Mouse (Mus musculus) midbrain, embryonic 14.5 days (tissue): ENCODE measurements at regions not wholly inside any gene's neighbourhood (a gene's known extent, or its start where the extent isn't known, plus 50 kb on each side); places are given as distances from the start of the nearest gene placed in this dataset.

Experiments
- ATAC-seq: fragments of 200-750 bp; cut with Nextera tagmentation; 2 replicates; pipeline ENCODE4 v1.8.0; 2017; ENCODE audit warnings: moderate number of reproducible peaks, moderate library complexity; ENCODE audit not compliant: low FRiP score, low TSS enrichment
- DNase-seq: peaks from one replicate; pipeline ENCODE4 v3.0.0-alpha.2; 2015
- H3K27ac ChIP-seq: fragments of 300-500 bp; sonication (generic); replicated peaks from 2 replicates; pipeline ENCODE4 v1.5.1; 2014; ENCODE audit warnings: mild to moderate bottlenecking, low read depth, low read length, moderate library complexity
- H3K27me3 ChIP-seq: fragments of 300-500 bp; sonication (generic); 2 replicates; pipeline ENCODE4 v1.6.1; 2014; ENCODE audit warnings: low read length, control low read depth, mixed read lengths; ENCODE audit not compliant: control insufficient read depth, insufficient read depth
- H3K36me3 ChIP-seq: fragments of 300-500 bp; sonication (generic); 2 replicates; pipeline ENCODE4 v1.6.1; 2014; ENCODE audit warnings: low read length, control low read depth; ENCODE audit not compliant: control insufficient read depth, insufficient read depth
- H3K4me1 ChIP-seq: fragments of 300-500 bp; sonication (generic); 2 replicates; pipeline ENCODE4 v1.6.1; 2014; ENCODE audit warnings: mild to moderate bottlenecking, antibody characterized with exemption, low read length, control low read depth; ENCODE audit not compliant: control insufficient read depth, insufficient read depth
- H3K4me2 ChIP-seq: fragments of 300-500 bp; sonication (generic); 2 replicates; pipeline ENCODE4 v1.6.1; 2014; ENCODE audit warnings: mild to moderate bottlenecking, low read length, moderate library complexity
- H3K4me3 ChIP-seq: fragments of 300-500 bp; sonication (generic); replicated peaks from 2 replicates; pipeline ENCODE4 v1.5.1; 2014; ENCODE audit warnings: low read depth, low read length
- H3K9ac ChIP-seq: fragments of 300-500 bp; sonication (generic); replicated peaks from 2 replicates; pipeline ENCODE4 v1.6.1; 2014; ENCODE audit warnings: mild to moderate bottlenecking, low read length, moderate library complexity
- H3K9me3 ChIP-seq: fragments of 300-500 bp; sonication (generic); 2 replicates; pipeline ENCODE4 v1.6.1; 2016; ENCODE audit warnings: low read length, control low read depth, mixed read lengths; ENCODE audit not compliant: control insufficient read depth
- WGBS: fragments of 180-500 bp; shearing (Covaris S2); extraction: QIAGEN DNeasy Blood & Tissue Kit; methylation state at CpG from one replicate; pipeline ENCODE4 v1.1.7; 2014; 5-methylcytosine and 5-hydroxymethylcytosine counted together

- Histone ChIP-seq H3K9ac (no peak overlapping the region), H3K9me3 (no peaks in the 10 kb centered on the region), H3K36me3 (no peaks in the 10 kb centered on the region), H3K4me2 (no peak overlapping the region), H3K4me3 (no peak overlapping the region), H3K27ac (no peak overlapping the region), H3K27me3 (no peaks in the 10 kb centered on the region), H3K4me1 (peaks cover 4% of the 10 kb centered on the region; the same call in 1 of the 2 replicates)
- peak; percentile 68 for DNase-seq
- peak; percentile 32; the same call in 1 of the 2 replicates for ATAC-seq
- WGBS = 30% methylated on average over 7 of the region's 7 CpGs
These were observed 561.8 kb upstream of the BB014433 start for GRCm38 (mm10) chr8:15607598-15608215.

GRCm38 (mm10) chr8:15601531-15601930 lies 555.7 kb upstream of the BB014433 start:
- H3K9me3 ChIP-seq = no peaks in the 10 kb centered on the region
- no peaks in the 10 kb centered on the region for H3K4me1 ChIP-seq
- H3K9ac ChIP-seq = no peak overlapping the region
- H3K4me2 ChIP-seq = no peak overlapping the region
- ATAC-seq = no peak
- H3K27me3 ChIP-seq = no peaks in the 10 kb centered on the region
- DNase-seq = no peak
- 85% methylated on average over 4 of the region's 4 CpGs for WGBS
- no peaks in the 10 kb centered on the region for H3K36me3 ChIP-seq
- H3K4me3 ChIP-seq = no peak overlapping the region
- H3K27ac ChIP-seq = no peak overlapping the region

GRCm38 (mm10) chr8:15593106-15593505 lies 547.2 kb upstream of the BB014433 start:
- H3K4me2 ChIP-seq = no peak overlapping the region
- H3K27ac ChIP-seq = no peak overlapping the region
- H3K36me3 ChIP-seq = no peaks in the 10 kb centered on the region
- no peaks in the 10 kb centered on the region for H3K9me3 ChIP-seq
- WGBS = 63% methylated on average over 6 of the region's 6 CpGs
- ATAC-seq (no peak), DNase-seq (no peak)
- H3K9ac ChIP-seq = no peak overlapping the region
- no peaks in the 10 kb centered on the region for H3K27me3 ChIP-seq
- no peak overlapping the region for H3K4me3 ChIP-seq
- H3K4me1 ChIP-seq = 0 out of 2 replicates have a peak, but pooled peaks cover 4% of the 10 kb centered on the region

GRCm38 (mm10) chr8:15583782-15584181 lies 537.9 kb upstream of the BB014433 start:
- Histone ChIP-seq H3K36me3 (no peaks in the 10 kb centered on the region), H3K4me3 (no peak overlapping the region), H3K4me2 (no peak overlapping the region), H3K9ac (no peak overlapping the region), H3K4me1 (no peaks in the 10 kb centered on the region), H3K27ac (no peak overlapping the region), H3K27me3 (no peaks in the 10 kb centered on the region), H3K9me3 (no peaks in the 10 kb centered on the region)
- ATAC-seq (no peak; the same call in 1 of the 2 replicates), DNase-seq (peak; percentile 64)
- 40% methylated on average over 5 of the region's 5 CpGs for WGBS

DNA sequence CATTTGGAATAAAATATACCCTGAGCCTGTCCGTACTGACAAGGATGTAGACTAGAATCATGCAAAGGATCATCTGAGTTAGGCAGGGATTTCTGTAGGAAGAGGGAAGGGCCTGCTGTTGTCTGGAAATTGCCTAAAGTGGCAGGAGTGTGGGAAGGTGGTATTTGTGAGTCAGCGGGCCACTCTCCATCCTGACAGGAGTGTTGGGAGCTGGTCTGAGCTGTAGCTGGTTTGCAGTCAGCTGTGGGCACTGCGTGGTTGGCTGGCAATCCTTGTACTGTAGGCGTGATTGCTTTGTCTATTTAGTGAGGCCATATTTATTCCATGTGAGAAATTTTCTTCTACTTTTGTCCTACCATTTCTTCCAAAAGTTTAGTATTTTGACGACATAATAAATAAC lies 524.2 kb upstream of the BB014433 start:
- H3K27ac ChIP-seq = no peak overlapping the region
- H3K27me3 ChIP-seq = no peaks in the 10 kb centered on the region
- H3K4me1 ChIP-seq = no peaks in the 10 kb centered on the region
- ATAC-seq (no peak), DNase-seq (no peak)
- no peak overlapping the region for H3K4me2 ChIP-seq
- 89% methylated on average over 5 of the region's 5 CpGs for WGBS
- no peak overlapping the region for H3K9ac ChIP-seq
- H3K9me3 ChIP-seq = no peaks in the 10 kb centered on the region
- no peaks in the 10 kb centered on the region for H3K36me3 ChIP-seq
- H3K4me3 ChIP-seq = no peak overlapping the region

DNA sequence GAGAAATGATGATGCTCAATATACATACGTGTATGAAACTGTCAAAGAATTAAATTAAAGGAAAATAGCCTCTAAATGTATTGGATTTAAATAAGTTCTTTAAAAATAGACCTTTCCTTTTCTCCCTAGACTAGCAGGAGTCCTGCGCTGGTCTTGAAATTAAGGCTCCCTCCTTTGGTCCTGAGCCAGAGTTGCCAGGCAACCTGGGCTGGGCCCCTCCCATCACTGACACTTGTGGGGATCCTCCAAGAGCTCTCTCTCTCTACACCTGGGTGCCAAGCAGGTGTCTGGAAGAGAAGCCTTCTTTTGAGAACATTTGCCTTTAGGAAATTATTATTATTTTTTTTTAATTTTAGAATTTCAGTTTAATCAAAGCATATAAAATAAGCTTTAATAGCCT lies 521.9 kb upstream of the BB014433 start:
- H3K27ac ChIP-seq = no peak overlapping the region
- no peak overlapping the region for H3K4me3 ChIP-seq
- H3K27me3 ChIP-seq = no peaks in the 10 kb centered on the region
- no peak overlapping the region for H3K9ac ChIP-seq
- H3K4me2 ChIP-seq = no peak overlapping the region
- no peaks in the 10 kb centered on the region for H3K9me3 ChIP-seq
- H3K4me1 ChIP-seq = no peaks in the 10 kb centered on the region
- DNase-seq (no peak), ATAC-seq (no peak)
- 68% methylated on average over 2 of the region's 2 CpGs for WGBS
- H3K36me3 ChIP-seq = no peaks in the 10 kb centered on the region

GRCm38 (mm10) chr8:15562310-15563296 lies 516.7 kb upstream of the BB014433 start:
- Histone ChIP-seq H3K4me2 (no peak overlapping the region), H3K27me3 (no peaks in the 10 kb centered on the region), H3K9me3 (no peaks in the 10 kb centered on the region), H3K4me1 (no peaks in the 10 kb centered on the region), H3K4me3 (no peak overlapping the region), H3K36me3 (no peaks in the 10 kb centered on the region), H3K9ac (no peak overlapping the region), H3K27ac (no peak overlapping the region)
- WGBS = 77% methylated on average over 39 of the region's 39 CpGs
- DNase-seq = peak; percentile 49
- ATAC-seq = peak; percentile 60

DNA sequence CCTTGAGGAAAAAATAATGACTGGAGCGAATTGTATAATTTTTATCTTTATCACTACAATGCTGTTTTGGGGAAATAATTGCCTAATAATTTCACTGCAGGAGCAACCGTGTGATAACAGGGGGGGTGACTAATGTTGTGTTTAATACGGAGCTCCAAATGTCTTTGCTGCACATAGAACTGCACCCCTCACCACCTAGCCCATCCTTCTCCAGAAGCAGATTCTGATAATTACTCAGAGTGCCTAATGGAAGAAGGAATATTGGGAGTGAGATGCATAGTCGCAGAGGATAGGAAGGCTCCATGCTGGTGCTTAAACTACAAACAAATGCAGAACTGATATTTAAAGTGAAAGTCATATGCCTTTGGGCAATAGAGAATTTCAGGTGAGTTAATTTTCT lies 486.1 kb upstream of the BB014433 start:
- H3K4me3 ChIP-seq = no peak overlapping the region
- no peak for ATAC-seq
- H3K9ac ChIP-seq = no peak overlapping the region
- 80% methylated on average over 4 of the region's 4 CpGs for WGBS
- H3K9me3 ChIP-seq = no peaks in the 10 kb centered on the region
- no peaks in the 10 kb centered on the region for H3K4me1 ChIP-seq
- H3K27ac ChIP-seq = no peak overlapping the region
- no peaks in the 10 kb centered on the region for H3K36me3 ChIP-seq
- H3K4me2 ChIP-seq = no peak overlapping the region
- DNase-seq = no peak
- no peaks in the 10 kb centered on the region for H3K27me3 ChIP-seq
